Mouse (Mus musculus) heart, adult 9 months (tissue): ENCODE measurements around the gene Ablim2.

ENCODE experiments used
- DNase-seq, 2 experiments: peaks; one replicate each; pipeline ENCODE4 v3.0.0; 2022; ENCODE audit warnings: low spot score in 2 of 2

Gene Ablim2

GRCm38 (mm10) chr5:35882391-35882790, 124.7 kb downstream of the Ablim2 start:
- DNase-seq: no peak

DNA sequence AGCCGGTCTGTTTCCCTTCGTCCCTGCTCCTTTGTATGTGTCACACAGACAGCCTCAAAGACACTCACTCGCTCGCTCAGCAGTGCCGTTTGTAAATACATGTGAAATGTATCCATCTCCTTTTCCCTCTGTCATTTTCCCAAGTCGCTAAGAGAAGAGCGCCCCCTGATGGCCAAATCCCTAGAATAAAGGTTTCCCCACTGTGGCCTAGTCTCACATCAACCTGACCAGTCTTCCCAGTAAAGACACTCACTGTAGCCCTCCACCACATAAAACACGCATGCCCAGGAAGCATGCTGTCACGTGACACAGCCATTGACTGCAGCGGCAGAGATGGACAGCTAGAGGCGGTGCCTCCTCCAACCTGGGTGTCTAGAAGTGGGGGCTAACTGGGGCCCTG, 126.6 kb downstream of the Ablim2 start:
- no peak for DNase-seq

- DNase-seq: no peak
Measured at GRCm38 (mm10) chr5:35884689-35885088, 127.0 kb downstream of the Ablim2 start.

DNA sequence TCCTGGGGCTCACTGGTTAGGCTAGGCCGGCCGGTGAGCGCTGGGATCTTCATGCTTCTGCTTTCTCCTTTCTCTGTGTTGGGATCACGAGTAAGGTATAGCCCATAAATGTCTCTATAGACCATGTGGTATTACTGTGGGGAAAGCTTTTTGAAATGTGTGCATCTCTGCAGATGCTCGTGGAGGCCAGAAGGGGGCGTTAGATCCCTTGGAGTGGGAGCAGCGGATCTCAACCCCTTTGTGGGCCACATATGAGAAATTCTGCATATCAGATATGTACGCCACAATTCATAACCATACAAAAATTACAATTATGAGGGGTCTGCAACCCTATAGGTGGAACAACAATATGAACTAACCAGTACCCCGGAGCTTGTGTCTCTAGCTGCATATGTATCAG, 131.3 kb downstream of the Ablim2 start:
- no peak for DNase-seq

DNA sequence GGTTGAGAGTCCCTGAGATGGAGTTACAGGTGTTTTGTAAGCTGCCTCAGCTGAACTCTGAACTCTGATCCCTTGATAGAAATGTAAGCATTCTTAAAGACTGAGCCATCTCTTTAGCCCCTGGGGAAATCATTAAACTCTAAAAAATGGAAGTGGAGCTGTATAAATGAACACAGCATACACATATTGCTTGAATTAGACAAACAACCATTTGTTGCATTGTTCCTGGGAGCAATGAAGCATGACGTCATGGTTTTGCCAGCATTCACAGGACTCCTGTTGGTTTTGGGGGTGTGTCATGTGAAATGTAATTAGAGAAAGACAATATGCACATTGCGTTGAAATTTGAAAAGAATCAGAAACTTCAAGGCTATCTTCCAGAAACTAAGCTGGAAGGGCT, 132.0 kb downstream of the Ablim2 start:
- DNase-seq: no peak

DNA sequence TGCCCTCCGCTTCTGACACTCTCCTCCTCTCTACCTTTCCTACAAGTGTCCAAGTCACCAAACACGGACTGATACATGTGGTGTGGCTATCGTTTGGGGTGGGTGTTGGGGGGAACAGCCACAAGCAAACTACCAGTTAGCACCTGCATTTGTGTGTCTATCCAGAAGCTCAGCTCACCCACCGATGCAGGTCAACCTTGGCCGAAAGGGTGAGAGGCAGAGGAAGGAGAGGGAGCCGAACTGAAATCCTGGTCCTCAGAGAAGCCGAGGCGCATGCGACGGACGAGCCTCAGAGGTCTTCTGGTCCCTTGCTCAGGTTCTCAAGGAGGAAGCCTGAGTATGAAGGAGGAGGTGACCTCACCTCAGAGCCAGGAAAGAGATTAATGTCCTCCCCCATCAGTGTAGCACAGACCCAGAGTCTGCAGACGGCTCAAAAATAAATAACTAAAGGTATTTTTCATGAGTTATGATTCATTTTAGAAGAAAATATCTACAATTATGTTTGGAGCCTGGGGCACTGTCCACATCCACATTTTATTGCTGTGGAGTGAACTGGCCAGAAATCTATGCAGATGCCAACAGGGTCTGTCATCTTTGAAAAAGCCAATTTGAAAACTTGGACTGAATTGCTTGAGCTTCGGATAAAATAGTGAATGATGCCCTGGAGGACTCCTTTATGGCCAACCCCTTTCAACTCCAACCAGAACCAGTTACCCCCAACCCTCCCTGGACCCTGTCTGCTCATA, 133.5 kb downstream of the Ablim2 start:
- DNase-seq: no peak

- DNase-seq: no peak
Measured at GRCm38 (mm10) chr5:35892363-35892762, 134.7 kb downstream of the Ablim2 start.

DNA sequence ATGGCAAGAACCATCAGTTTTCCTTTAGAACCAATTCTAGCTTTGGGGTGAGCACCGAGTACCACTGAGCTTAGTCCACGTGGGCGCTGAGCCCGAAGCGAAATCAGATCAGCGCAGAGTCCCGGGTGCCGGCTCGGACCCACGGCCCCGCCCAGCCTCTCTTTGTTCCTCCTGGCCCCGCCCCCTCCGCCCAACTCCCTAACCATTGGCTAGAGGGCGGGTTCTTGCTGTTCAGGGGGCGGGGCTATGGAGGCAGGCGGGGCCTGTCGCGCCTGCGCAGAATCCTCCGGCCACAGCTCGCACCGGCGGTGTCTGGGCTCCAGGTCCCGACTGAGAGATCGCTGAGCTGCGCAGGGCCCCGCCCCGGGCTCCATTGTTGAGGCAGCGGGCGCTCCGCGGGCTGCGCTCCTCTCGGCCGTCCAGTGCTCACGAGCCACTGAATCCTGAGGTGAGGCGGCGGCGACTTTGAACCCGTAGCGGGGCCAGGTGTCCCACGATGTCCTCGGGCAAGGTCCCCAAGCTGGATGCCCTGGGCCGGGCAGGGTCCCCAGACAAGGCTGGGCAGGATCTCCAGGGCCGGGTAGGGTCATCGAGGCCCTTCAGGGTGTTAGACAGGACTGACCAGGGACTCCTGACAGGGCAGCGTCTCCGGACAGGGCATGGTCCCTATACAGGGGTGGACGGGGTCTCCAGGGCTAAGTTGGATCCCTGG, 135.6 kb downstream of the Ablim2 start, which contains the start of gene Afap1:
Gene Afap1 (plus strand): TSS at position 227 of the 712 bp plus-strand sequence.
- peak; percentile 99 for DNase-seq

DNA sequence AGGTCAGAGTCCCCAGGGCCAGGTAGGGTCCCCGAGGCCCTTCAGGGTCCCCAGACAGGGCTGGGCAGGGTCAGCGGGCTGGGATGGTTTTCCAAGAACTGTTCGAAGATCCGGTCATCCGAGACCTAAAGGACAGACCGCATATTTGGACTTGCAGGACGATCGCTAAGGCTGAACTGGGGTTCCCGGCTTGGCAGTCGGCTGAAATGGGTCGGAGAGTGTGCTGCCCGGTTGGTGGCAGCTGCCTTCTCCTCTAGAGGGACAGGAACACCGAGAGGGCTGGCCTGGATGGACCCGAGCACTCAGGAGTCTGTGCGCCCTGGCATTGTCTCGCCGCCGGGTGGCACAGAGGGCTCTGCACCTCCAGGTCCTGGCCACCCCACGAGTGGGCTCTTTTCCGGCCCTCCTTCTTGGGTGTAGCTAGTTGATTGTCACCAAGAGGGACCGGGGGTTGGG, 136.2 kb downstream of the Ablim2 start:
- DNase-seq: peak; percentile 73 to 81

DNA sequence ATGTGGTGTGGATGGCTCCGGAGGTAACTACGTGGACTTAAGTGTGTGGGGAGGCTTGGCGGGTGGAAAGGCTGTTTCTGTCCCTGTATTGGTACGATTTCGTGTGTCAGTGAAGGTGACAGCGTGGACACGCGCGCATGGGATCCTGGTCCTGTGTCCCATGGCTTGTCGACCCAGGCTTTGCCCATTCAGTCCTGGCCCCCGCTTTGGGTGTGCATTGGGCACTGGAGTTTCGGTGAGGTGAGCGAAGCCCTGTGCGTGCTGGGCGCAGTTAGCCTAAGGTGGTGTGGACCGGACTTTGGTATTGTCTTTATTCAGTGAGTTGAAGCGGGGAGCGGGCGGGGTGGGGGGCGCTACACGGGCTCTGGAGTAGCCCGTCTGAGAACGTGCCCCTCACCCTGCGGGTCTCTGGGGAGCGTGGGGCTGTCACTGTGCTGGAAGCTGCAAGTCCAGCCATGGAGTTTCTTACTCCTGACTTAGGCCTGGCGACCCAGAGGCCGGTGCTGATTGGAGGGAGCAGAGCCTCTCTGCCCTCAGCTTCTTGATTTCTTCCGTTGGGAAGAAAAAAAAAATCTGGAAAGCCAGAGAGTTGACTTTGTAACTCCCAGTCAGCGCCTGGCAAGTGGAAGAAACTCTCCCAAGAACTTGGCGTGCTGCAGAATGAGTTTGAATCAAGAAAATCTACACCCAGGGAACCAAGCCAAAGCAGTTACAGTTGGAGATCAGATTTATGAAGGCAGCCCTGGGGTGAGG, 136.8 kb downstream of the Ablim2 start:
- peak; percentile 68 to 71 for DNase-seq

- DNase-seq: no peak
Measured at GRCm38 (mm10) chr5:35895926-35896325, 138.2 kb downstream of the Ablim2 start.

- DNase-seq: no peak
Measured at GRCm38 (mm10) chr5:35896556-35896955, 138.9 kb downstream of the Ablim2 start.

- DNase-seq: no peak
Measured at GRCm38 (mm10) chr5:35897147-35897546, 139.5 kb downstream of the Ablim2 start.

DNA sequence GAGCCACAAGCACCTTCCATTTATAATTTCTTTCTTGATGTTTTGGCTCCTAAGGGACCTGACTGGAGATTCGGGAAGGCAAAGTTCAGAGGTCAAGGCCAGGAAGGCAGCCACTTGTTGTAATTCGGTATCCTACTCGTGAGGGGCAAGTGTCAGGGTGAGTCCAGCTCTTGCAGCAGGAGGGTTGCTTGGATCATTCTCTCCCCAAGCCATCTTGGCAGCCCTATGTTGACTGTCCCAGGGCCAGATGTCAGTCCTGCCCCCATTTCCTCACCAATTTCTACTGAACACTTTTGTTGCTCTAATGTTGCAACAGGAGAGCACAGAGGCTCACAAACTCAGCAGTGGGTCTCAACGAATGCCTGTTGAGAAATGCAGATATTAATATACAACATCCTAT, 140.4 kb downstream of the Ablim2 start:
- DNase-seq: peak; percentile 43 to 45

GRCm38 (mm10) chr5:35898994-35899393, 141.3 kb downstream of the Ablim2 start:
- no peak for DNase-seq

- no peak for DNase-seq
Measured at GRCm38 (mm10) chr5:35900401-35901225, 142.9 kb downstream of the Ablim2 start.

DNA sequence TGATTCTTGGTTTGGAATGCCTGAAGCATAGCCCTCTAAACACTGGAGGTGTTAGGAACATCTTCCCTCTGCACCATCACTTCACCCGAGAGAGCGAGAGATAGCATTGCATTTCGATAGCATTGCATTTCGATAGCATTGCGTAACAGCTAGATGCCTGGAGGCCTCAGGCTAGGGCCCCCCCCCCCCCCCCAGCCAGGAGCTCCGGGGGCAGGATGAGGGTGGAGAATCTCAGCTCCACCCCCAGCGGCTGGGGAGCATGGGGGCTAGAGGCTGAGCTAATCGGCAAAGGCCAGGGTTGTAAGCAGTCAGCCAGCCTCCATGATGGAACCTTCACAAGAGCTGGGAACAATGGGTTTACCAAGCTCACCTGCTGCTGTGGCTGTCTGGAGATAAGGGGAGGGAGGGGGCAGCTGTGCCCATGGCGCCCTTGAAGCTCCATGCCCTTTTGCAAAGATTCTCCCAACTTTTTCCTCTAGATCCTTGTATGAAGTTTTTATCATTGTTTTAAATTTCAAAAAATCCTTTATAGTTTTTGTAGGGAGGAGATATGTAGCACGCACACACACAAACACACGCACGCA, 143.6 kb downstream of the Ablim2 start:
- DNase-seq: no peak

GRCm38 (mm10) chr5:35903456-35903855, 145.8 kb downstream of the Ablim2 start:
- DNase-seq: no peak

DNA sequence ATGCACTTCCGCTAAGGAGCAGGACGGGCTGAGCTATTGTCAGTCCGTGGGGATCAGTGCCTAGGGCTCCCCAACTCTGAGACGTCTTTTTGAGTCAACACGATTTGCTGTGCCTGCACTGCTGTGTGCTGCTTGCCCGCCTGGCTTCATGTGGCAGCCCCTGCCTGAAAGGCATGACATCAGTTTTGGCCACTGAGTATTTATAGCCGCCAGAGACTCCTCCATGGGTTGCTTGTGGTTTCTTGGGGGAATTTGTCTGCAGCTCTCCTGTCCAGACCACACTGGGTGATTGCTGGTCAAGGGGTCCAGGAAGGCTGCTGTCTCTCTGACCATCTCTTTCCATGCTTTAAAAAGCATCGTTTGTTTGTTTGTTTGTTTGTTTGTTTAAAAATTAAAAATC, 147.6 kb downstream of the Ablim2 start:
- no peak for DNase-seq

DNA sequence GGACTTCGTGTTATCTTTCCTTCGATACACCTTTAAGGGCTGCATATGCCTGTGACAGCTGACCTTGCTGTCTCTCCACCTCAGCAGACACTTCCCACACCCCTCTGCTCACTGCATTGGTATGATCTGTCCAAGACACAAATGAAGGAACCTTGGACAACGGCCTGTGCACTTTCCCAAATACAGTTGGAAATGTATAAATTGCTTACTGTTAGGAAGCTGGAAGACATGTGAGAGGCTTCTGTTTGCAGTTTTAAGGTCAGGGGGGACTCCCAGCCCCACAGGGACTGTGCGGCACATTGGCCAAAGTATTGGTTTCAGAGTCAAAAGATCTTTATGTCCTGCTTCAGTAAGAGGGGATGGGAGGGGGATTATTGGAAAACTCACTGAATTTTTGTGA, 149.4 kb downstream of the Ablim2 start:
- DNase-seq: no peak
